Mouse (Mus musculus) natural killer cell, adult 2 months (primary cell): Measurements from ENCODE around the gene Man1b1.
A peak's percentile ranks its signal among the peaks of the same experiment; 100 is the strongest.

Experiments used
- DNase-seq, 2 experiments: peaks; one replicate each; pipeline ENCODE4 v3.0.0; 2022; ENCODE audit warnings: low spot score in 2 of 2

Man1b1 gene

DNA sequence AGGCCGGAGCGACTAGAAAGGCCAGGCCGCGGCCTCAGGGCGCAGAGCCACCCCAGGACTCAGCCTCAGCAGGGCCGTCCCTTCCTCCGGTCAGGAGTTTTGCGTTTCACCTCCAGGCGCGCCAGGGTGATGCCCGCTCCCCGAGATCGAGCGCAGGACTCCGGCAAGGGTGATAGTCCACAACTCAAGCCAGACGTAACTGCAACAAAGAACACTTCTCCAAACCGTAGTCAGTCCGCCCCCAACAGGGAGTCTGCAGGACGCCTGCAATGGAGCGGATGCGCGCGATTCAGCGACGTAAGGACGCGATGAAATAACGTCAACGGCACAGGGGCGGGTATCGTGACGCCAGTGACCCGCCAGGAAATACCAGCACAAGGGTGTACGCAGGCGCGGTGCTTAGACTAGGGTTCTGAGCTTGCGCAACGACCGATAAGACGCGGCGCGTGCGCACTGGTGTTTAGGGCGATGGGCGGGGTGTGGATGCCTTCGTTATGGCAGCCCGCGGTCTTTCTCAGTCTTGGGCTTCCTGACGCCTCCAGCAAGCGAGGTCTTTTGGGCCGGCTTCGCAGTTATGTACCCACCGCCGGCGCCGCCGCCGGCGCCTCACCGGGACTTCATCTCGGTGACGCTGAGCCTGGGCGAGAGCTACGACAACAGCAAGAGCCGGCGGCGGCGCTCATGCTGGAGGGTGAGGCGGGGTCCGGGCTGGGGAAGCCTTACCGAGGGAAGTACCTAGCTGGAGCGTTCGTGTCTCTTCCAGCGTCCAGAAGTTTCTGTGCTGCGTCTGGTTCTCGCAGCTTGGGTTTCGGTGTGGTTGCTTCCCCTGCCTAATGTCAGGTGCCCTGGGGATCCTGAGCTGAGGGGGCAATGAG is at the start of gene Man1b1:
Gene Man1b1, plus strand, starts transcription at position 53 of the 875 bp plus-strand sequence.
- DNase-seq = peak; percentile 99 to 100

DNA sequence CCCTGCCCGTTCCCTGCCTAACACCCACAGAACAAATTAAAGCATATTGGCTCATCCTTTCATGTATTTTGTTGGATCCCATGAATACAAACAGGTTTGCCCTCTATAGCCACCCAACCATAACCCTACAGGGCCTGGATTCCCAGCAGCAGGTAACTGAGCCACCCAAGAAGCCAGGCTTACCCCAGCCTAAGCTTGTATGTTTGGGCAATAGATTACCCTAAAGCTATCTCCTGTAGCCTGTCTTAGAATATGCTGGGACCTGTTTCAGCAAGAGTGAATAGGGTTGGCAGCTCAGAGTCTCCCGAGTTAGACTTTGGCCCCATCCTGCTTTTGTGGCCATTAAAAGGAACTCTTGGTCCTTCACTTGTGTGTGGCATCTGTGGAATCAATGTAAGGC is 46.6 kb upstream of the Man1b1 start:
- DNase-seq = no peak

DNA sequence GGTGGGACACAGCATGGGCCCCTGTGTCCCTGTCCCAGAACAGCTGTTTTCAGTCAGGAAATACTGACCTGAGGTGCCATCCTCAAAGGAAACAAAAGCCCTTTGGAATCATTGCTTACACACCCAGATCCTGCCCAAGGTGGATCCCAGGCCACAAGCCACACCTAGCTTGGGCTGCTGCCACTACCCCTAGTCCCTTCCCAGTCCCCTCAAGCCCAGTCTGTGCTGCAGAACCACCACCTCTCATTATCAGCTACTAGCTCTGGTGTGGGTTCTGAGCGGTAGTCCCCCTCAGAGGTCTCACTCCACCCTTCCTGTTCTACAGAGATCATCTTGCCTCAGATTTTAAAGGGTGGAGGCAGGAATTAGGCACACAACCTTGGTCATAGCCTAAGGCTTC is 45.8 kb upstream of the Man1b1 start:
- DNase-seq = no peak

DNA sequence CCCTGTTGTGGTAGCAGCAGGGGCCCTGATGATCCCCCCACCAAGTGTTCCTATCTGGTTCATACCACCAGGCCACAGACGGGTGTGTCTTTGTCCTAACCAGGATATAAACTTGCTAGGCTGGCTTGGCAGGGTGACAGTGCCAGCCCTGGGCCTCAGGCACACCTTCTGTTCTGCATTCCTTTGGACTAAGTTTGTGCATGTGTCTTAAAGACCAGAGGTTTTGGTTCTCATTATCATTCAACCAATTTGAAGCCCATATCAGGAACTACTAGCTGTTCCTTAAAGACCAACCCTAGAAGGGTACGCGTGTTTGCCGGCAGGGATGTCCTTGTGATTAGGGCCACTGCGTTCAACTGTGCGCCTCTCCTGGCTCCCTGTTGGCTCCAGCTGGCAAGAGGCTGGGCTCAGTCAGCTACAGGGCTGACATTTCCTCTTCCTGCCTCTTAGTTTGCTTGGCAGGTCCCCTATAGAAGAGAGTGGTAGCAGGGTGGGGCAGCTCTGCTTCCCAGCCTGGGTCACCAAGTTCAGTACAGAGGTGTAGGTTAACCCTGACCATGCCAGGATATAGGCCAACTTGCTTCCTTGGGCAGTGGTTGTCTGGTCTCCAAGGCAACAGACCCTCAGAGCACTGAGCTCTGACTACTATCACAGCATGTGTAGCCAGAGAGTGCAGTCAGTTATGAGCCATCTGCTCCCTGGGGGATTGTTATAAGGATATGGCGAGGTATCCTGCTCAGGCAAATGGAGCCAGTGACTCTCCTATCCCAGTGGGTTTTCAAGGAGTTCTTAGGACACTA is 45.1 kb upstream of the Man1b1 start:
- DNase-seq = no peak

DNA sequence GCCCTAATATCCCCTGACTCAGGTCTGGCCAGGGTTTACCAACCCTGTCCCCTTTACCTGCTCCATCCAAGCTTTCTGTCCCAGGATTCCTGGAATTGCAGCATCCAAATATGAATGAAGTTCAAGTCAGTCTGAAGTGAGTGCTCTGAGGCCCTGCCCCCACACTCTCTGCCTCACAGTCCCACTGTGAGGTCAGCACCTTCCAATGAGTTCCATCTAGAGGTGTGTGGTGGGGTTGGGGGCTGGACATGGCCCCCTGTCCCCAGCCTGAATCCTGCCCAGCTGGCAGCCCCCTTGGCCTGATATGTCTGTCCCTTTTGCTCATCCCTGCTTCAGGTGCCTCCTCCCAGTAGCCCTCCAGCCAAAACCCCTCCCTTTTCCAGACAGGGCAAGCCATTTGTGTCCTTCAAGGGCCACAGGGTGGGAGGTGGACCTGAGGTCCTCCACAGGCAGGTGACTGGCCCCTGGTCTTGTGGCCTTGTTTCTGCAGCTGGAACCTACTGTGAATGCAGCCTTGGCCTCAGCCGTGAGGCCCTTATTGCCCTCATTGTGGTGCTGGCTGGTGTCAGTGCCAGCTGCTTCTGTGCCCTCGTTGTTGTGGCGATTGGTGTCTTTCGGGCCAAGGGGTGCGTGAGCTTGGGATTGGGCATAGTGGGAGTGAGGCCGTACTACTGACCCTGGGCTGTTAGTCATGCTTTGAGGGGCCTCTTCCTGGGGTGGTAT is 44.0 kb upstream of the Man1b1 start, which contains the start of gene Tmem210:
Gene Tmem210, plus strand, starts transcription at position 219 of the 723 bp plus-strand sequence.
- DNase-seq = no peak

DNA sequence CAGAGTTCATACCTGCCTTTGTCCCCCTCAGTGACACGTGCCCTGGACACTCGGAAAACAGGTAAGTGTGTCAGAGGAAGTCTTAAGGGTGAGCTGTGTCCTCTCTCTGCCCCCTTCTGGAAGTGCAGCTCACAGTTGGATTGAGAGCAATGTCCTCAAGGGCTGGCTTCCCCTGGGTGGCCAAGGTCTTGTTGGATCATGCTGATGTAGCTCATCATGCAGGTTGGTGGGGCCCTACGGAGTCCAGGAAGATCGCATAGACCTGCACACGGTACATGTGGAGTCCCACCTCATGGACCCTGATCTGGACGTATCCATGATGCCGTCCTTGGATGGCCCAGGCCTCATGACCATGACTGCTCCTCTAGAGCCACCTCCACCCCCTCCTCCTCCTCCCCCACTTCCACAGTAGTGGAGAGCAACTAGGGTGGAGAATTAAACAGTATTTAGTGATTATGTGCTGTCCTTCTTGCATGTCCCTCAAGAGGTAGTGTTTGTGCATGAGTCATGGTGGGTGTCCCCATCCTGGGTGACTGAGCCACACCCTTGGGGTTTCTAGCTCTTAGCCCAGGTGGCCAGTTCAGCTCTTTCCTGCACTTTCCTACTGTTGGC is 43.3 kb upstream of the Man1b1 start:
- DNase-seq = no peak

DNA sequence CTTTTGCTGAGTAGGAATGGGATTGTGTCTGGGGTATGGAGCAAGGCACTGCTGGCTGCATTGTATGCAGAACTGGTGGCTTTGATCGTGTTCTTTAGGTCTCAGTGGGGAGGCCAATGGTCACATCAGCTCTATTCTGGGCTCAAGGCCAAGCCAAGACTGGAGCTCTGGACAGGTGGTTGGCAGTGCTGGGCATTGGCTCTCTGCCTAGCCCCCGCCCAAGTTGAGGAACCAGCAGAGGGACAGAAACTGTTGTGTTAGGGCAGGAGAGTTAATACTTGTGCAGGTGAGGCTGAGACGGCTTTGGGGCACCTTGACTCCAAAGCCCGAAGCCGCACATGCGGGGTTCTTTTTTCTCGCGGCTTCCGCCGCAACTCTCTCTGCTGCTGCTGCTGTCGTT is 42.5 kb upstream of the Man1b1 start, which contains the start of gene Lrrc26:
Gene Lrrc26, plus strand, starts transcription at position 265 of the 400 bp plus-strand sequence.
- no peak for DNase-seq

DNA sequence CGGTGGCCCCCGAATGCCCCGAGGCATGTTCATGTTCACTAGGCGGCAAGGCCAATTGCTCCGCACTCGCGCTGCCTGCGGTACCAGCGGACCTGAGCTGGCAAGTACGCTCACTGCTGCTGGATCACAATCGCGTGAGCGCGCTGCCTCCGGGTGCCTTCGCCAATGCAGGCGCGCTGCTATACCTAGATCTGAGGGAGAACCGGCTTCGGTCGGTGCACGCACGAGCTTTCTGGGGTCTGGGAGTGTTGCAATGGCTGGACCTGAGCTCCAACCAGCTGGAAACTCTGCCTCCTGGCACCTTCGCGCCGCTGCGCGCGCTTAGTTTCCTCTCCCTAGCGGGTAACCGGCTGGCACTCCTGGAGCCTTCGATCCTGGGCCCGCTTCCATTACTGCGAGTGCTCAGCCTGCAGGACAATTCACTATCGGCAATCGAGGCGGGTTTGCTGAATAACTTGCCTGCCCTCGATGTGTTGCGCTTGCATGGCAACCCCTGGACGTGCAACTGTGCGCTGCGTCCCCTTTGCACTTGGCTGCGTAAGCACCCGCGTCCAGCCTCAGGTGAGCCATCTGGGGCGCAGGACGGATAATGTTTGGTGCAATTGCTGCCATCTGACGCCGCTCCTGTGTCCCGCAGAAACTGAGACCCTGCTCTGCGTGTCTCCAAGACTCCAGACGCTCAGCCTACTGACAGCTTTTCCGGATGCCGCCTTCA is 41.9 kb upstream of the Man1b1 start:
- DNase-seq = no peak

DNA sequence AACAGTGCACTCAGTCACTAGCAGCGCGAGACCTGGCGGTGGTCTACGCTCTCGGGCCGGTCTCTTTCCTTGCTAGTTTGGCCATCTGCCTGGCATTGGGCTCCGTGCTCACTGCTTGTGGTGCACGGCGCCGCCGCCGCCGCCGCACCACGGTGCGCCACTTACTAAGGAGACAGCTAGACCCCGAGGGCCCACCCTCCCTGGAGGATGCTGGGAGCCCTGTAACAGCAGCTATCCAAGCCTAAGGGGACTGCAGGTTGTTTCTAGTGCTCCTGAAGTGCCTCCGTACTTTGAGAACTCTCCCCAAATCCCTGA is 41.4 kb upstream of the Man1b1 start:
- DNase-seq = no peak

DNA sequence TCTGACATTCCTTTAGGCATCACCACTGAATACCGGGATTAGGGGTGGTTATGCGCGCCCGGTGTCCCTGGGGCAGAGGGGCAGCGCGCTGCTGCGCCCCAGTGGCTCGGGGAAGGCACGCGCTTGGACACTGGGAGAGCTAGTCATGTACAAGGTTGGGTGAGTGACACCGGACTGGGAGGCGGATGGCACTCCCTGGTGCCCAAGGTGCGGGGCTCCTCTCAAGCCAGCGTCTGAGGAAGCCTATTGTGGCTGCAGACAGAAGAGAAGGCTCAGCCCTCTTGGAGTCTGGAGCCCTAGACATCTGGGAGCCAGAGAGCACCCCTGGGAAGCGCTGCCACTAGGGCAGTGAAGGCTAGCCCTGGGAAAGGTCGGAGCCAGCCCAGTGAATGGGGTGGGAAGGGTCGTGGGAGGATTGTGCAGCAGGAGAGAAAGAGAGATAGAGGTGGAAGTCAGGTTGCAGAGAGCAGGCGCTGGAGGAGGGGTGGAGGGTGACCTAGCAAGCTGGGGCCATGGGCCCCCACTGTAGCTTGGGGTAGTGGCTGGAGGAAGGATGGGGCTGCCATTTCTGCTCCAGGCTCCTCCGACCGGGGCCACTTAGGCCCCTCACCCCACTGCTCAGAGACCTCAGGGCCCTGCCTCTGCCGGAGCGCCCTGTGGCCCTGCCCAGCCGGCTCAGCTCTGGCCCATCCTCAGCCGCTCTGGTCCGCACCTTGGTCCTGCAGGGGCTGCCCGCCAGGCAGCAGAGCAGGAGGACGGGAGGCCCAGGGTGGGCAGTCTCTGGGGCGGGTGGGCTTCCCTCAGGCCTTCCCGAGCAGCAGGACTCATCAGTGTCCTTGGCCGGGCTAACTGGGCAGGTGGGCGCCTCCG is 40.7 kb upstream of the Man1b1 start:
- DNase-seq = no peak

DNA sequence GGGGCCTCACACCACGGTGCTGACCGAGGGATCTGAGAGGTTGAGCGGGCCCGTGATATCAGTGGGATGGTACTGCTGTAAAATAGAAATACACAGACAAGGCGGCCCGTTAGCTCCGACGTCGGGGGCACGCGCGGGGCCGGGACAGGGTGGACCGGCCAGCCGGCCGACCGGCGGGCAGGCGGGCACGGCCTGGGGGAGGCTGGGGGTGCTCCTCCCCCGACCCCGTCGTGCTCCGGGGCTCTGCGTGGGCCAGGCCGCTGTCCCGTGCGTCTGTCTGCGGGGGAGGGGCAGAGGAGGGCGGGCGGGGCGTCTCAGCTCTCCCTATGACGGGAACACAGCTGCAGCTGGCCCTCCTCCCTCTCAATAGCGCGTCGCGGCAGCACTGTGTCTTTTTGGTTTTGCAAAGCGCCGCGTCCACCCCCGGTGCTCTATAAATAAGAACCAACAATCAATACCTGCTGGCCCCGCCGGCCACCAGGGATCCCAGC is 40.0 kb upstream of the Man1b1 start:
- DNase-seq = no peak

DNA sequence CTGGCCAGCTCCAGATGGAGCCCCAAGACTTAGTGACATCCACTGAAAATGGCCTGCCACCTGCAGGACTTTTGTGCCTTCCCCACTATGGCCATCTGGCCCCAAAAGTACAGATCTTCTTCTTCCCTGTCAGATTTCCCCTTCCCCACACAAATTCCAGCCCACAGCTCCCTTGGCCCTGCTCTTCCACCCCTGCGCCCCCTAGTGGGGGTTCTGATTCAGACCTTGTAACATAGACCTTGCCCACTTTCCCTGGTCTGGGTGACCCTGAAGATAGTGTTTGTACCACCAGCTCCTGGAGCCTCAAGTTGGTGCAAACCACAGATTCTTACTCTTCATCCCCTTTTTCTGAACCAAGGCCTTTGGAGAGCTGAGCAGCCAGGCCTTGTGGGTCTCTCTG is 39.3 kb upstream of the Man1b1 start:
- peak; percentile 51 to 68 for DNase-seq

DNA sequence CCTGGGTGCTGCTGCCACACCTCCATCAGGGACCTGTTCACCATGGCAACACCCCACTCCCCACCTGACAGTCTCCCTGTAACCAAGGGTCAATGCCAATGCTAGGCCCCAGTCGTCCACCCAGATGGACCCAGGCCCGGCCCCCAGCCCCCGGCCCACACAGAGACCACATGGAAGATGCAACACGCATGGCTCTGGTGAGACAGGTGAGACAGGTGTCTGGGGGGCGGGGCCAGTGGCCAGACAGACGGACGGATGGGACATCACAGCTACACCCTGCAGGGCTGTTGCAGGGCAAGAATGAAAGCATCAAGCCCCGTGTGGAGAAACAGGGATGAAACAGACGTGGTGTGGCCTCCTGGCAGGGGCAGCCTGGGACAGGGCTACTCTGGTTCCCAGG is 38.4 kb upstream of the Man1b1 start:
- DNase-seq = no peak

DNA sequence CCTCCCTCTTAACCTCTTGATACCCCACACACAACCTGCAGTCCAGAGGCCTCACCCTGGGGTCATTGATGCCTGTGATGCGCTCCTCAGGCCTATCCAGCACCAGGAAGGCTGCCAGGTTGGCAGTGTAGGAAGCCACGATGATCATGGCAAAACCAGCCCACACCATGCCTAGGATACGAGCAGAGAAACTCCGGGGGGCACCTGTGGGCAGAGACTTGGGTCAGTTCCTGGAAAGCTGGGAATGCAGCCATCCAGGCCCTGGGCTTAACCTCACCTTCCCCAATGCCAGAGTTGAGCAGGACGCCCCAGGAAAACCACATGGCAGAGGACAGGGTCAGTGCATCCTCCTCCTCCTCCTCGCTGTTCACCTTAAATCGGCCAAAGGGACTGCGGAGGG is 35.0 kb upstream of the Man1b1 start:
- no peak for DNase-seq

DNA sequence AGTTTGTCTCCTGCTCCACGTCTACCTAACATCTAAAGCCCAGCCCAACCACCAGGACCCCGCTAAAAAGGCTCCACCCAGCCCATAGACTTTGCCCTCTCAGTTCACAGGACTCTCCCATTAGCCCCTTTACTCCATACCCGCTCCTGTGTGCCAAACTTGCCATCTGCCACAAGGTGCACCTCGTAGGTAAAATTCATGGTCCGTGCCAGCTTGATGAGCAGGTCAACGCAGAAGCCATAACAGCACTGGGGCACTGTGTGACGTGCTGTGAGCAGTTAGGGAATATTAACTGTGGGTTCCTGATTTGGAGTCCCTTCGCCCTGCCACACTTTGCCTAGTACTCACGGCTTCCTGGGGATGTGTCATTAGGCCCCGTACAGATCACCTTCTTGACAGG is 34.1 kb upstream of the Man1b1 start:
- DNase-seq = no peak

DNA sequence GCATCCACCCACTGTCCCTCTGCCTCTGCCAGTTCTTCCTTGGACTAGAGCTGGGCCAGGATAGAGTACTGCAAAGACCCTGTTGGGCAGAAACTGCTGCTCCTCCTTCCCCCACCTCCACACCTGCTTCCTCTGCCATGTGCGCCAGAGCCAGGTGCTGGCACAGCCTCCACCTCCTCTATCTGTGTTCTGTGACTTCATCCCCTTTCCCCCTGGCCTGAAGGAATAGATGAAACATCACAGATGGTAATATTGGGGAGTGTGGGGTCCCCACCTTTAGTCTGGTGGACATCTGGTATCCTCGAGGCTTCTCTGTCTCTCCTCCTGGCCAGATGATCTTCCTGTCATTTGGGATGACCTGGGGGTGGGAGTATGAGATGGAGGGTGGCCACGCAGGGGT is 28.7 kb upstream of the Man1b1 start:
- DNase-seq = no peak

DNA sequence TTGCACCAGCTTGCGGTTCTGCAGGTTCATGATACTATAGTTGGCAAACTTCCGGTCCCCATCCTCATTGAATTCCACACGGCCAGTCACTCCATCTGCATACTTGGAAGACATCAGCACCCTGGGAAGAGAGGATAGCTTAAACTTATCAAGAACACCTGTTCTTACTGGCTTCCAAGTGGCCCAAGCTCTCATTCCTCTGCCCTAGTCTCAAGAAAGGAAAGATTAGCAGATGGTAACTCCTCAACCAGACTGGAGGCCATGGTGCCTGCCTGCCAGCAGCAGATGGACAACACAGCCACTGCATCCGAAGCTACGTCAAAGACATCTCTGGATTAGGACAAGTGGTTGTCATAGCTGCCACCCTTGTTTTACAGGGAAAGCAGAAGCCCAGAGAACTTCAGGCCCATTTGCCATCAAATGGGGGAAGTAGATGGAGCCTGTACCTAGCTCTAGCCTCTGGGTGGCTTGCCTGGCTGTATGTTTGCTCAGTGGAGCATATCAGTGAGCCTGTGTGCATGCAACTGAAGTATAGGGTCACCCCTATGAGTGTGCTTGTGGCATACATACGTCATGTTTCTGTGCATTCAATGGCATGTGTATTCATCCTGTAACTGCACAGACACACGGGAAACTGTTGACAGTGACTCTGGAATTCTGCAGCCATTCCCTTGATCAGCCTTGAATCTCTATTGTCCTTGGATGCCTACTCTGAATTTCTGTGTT is 28.0 kb upstream of the Man1b1 start:
- DNase-seq = no peak

DNA sequence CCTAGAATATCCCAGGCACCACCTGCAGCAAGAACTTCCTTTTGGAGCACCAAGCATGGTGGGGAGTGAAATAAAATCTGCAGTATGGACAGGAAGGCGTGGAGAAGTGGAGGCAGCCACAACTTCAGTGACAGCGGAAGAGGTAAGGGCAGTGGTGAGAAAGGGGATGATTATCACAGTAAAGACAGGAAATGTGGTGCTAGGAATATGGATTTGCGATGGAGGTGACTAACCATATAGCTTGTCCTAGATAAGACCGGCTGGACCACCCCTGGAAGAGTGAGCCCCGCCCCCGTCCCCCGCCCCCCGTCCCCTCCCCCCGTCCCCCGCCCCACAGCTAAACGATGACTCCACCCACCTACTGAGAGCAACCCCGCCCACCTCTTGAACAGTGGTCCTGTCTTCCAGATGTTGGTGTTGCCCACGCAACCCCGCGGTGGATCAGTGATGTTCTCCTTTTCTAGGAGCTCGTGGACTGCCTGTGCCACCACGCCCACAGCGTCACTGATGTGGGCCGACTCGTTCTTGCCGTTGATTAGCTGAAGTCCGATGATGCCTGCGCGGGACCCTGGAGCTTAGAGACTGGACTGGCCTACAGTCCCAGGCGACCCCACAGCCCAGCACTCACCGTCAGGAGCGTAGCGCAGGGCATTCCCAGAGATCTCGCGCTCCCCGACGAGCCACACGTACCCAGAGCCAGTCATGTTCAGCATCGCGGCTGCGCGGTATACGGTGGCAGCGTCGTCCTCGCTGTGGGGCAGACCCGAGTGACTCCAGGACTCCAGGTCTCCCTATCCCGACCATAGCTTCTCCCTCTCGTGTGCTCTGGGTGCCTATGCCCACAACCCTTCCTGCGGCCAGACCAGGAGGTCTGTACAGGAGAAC is 27.2 kb upstream of the Man1b1 start:
- DNase-seq = peak in 1 of 2 experiments; percentile 36
